Mouse (Mus musculus): ENCODE data around the gene Fads6.

DNA sequence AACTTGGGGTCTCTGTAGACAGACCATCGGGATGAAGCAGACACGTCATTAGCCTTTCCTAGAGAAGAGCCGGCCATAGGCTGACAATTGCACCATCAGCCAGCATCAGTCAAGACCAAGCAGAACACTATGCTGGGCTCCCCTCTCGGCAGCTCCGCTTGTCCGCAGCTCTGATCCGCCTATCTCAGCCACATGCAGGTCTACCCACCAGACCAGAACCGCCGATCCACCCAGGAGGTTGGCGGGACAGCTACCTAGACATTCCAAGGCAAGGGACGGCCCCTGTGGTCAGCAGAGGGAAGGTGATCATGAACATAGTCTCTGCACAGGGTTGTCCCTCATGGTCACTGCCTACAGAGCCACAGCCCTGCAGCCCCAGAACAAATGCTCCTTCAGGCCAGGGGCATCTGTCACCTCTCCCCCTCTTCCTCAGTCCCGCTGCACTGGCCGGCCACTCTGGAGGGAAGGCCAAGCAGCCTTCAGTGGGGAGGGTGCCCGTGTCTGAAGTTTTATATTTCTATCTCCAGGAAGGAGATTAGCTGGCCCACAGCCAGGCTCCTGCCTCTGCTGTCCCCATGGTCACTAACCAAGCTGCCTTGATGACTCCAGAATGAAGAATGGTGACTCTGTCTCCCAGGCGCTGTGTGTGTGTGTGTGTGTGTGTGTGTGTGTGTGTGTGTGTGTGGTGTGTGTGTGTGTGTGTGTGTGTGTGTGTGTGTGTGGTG lies 63.0 kb downstream of the Fads6 start:
- TF ChIP-seq ZNF384 (IDR thresholded peaks at IDR 0.05; ENCODE audit: low read depth, low read length) (no peak), MAFK (IDR thresholded peaks at IDR 0.05; ENCODE audit: insufficient read depth, low read depth, low read length) (no peak), ZC3H11A (IDR thresholded peaks at IDR 0.05; ENCODE audit: borderline replicate concordance, low read depth, low read length) (no peak)
